Comparison of ENCODE assay signal across 19 mouse cellular contexts in genomic region chr10:117399839-117400238, GRCm38 (mm10). TPM values are rescaled to one million over a fixed set of nuclear protein-coding genes. Genes with fewer than 3 reads are reported as not detected.
A peak's percentile ranks its signal among the peaks of the same experiment; 100 is the strongest.
DNase-seq lines count a peak whose midpoint lies in the region; ATAC-seq lines count a peak whose summit lies in the region.
"Had no signal": no experiment of that assay in that cellular context is flagged by ENCODE, and none has a peak within 500 bp of the region (broad histone marks: within the 10 kb centered on the region; RNA-seq: fewer than 3 reads in every experiment).

No protein-coding gene starts in this region.

- ATAC-seq in granulocyte monocyte progenitor cell, adult 5-6 weeks (replicated peaks; ENCODE audit: poor library complexity, severe bottlenecking), result no peak
- ATAC-seq: activated CD4-positive, CD25-positive, alpha-beta regulatory T cell, adult 4 months; CD4-positive, CD25-positive, alpha-beta regulatory T cell, adult 4 months; Patski had no signal

- peak; percentile 92 for DNase-seq in 3T3-L1 (ENCODE audit: low read depth, low spot score)
- DNase-seq in adipocyte (ENCODE audit: low spot score), result peak; percentile 92
- DNase-seq in kidney, adult 9 months, result no peak
- DNase-seq: adrenal gland, adult 2 months; adrenal gland, adult 8-10 months; adrenal gland, postnatal 10 days; adrenal gland, postnatal 14 days; adrenal gland, postnatal 25 days; adrenal gland, postnatal 36 days; B cell, adult 2 months; cerebellum, adult 11 months; cerebellum, adult 11-12 months; cerebellum, adult 18-20 months; cerebellum, adult 2 months; cerebellum, adult 8-10 months had no signal

RNA-seq across cellular contexts. Expression of gene Cpsf6, which starts 20.0 kb away (rescaled TPM):
- 94.2 and 139 TPM in 2 replicates for total RNA-seq in granulocyte monocyte progenitor cell, adult 5-6 weeks (2014; fragmentation: Nextera tagmentation)
- total RNA-seq in granulocyte monocyte progenitor cell, adult 5-6 weeks (2017), result 119 and 124 TPM in 2 replicates
